Mouse (Mus musculus): ENCODE data around the gene Serinc2. TPM values are rescaled to one million over a fixed set of nuclear protein-coding genes. Genes with fewer than 3 reads are reported as not detected.

Serinc2 gene
- total and polyA plus RNA-seq, 2 experiments from 2014 or later = 11.1 to 12.6 TPM

- Histone ChIP-seq H3K9ac (replicated peaks; ENCODE audit: low read length, poor library complexity, severe bottlenecking) (no peak overlapping the region), H3K36me3 (ENCODE audit: insufficient read depth, low read length) (no peaks in the 10 kb centered on the region), H3K27ac (ENCODE audit: low read depth, low read length) (no peak overlapping the region), H3K4me2 (ENCODE audit: low read depth, low read length, poor library complexity, severe bottlenecking) (no peak overlapping the region), H3K4me1 (ENCODE audit: insufficient read depth, low read length) (no peaks in the 10 kb centered on the region), H3K27me3 (ENCODE audit: insufficient read depth, low read length) (no peaks in the 10 kb centered on the region), H3K4me3 (ENCODE audit: low read depth, low read length) (no peak overlapping the region), H3K9me3 (ENCODE audit: low read length) (no peaks in the 10 kb centered on the region)
- TF ChIP-seq CTCF (IDR thresholded peaks at IDR 0.05) = no peak
- DNase-seq (ENCODE audit: low spot score) (no peak), ATAC-seq (ENCODE audit: low FRiP score) (no peak)
- WGBS = 84% methylated on average over 4 of the region's 4 CpGs
These were observed 41.4 kb downstream of the Serinc2 start for GRCm38 (mm10) chr4:130237607-130238006.

DNA sequence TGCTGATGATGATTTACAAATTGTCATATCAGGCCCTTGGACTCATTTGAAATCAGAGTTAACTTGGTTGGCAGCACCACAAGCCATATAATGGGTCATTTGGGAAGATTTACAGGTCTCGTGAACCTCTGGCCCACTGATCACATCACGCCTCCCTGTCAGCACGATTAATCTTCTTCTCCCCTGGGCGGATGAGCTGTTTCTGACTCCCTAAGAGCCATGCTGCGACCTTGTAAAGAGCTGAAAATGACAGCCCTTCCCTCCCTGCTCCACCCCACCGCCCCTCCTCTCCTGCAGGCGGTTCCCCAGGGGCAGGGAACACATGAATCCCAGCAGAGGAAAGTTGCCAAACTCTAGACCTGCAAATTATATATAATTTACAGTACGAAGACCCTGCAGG lies 42.6 kb downstream of the Serinc2 start:
- DNase-seq (ENCODE audit: low spot score) = no peak
- no peaks in the 10 kb centered on the region for H3K36me3 ChIP-seq (ENCODE audit: insufficient read depth, low read length)
- H3K4me2 ChIP-seq (ENCODE audit: low read depth, low read length, poor library complexity, severe bottlenecking) = no peak overlapping the region
- H3K4me1 ChIP-seq (ENCODE audit: insufficient read depth, low read length) = no peaks in the 10 kb centered on the region
- H3K9ac ChIP-seq (replicated peaks; ENCODE audit: low read length, poor library complexity, severe bottlenecking) = no peak overlapping the region
- no peak for ATAC-seq (ENCODE audit: low FRiP score)
- no peak for TF ChIP-seq CTCF (IDR thresholded peaks at IDR 0.05)
- no peaks in the 10 kb centered on the region for H3K9me3 ChIP-seq (ENCODE audit: low read length)
- no peak overlapping the region for H3K4me3 ChIP-seq (ENCODE audit: low read depth, low read length)
- H3K27ac ChIP-seq (ENCODE audit: low read depth, low read length) = no peak overlapping the region
- no peaks in the 10 kb centered on the region for H3K27me3 ChIP-seq (ENCODE audit: insufficient read depth, low read length)
- 56% methylated on average over 8 of the region's 8 CpGs for WGBS

GRCm38 (mm10) chr4:130224071-130224470 lies 54.9 kb downstream of the Serinc2 start:
- Histone ChIP-seq H3K36me3 (ENCODE audit: insufficient read depth, low read length) (no peaks in the 10 kb centered on the region), H3K27ac (ENCODE audit: low read depth, low read length) (no peak overlapping the region)

DNA sequence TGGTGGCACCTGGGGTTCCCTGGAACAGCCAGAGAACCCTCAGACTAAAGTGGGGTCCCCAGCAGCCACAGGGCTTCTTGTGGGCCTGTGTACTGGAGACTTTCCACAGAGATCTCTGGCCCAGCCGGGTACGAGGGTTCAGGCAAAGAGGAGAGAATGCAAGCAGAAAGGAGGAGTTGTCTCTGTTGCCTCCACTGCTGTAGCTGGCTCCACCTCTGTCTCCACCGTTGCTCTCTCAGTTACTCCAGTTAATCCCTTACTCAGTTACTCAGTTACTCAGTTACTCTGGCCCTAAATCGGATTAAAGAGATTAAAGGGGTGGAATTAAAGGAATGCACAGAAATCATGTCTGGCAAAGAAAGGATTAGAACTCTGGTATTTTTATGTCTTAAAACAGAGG lies 56.8 kb downstream of the Serinc2 start, which contains the start of gene Gm853:
Gene Gm853, minus strand, starts transcription at position 223 of the 400 bp plus-strand sequence.
- 51% methylated on average over 4 of the region's 4 CpGs for WGBS
- DNase-seq (ENCODE audit: low spot score) = no peak
- Histone ChIP-seq H3K4me2 (ENCODE audit: low read depth, low read length, poor library complexity, severe bottlenecking) (no peak within 1 kb of the TSS), H3K4me3 (ENCODE audit: low read depth, low read length) (no peak within 1 kb of the TSS), H3K9me3 (ENCODE audit: low read length) (no peaks in the 10 kb centered on the region), H3K4me1 (ENCODE audit: insufficient read depth, low read length) (no peaks in the 10 kb centered on the region), H3K27ac (ENCODE audit: low read depth, low read length) (no peak within 1 kb of the TSS), H3K9ac (replicated peaks; ENCODE audit: low read length, poor library complexity, severe bottlenecking) (no peak within 1 kb of the TSS), H3K27me3 (ENCODE audit: insufficient read depth, low read length) (no peaks in the 10 kb centered on the region), H3K36me3 (ENCODE audit: insufficient read depth, low read length) (no peaks in the 10 kb centered on the region)
- ATAC-seq (ENCODE audit: low FRiP score) = no peak
- TF ChIP-seq CTCF (IDR thresholded peaks at IDR 0.05) = no peak

More at GRCm38 (mm10) chr4:130224071-130224470, 54.9 kb downstream of the Serinc2 start:
- ATAC-seq (ENCODE audit: low FRiP score) (no peak), DNase-seq (ENCODE audit: low spot score) (no peak)
- Histone ChIP-seq H3K4me1 (ENCODE audit: insufficient read depth, low read length) (no peaks in the 10 kb centered on the region), H3K27me3 (ENCODE audit: insufficient read depth, low read length) (no peaks in the 10 kb centered on the region), H3K9me3 (ENCODE audit: low read length) (no peaks in the 10 kb centered on the region), H3K4me3 (ENCODE audit: low read depth, low read length) (no peak overlapping the region), H3K4me2 (ENCODE audit: low read depth, low read length, poor library complexity, severe bottlenecking) (no peak overlapping the region), H3K9ac (replicated peaks; ENCODE audit: low read length, poor library complexity, severe bottlenecking) (no peak overlapping the region)
- TF ChIP-seq CTCF (IDR thresholded peaks at IDR 0.05) = no peak

DNA sequence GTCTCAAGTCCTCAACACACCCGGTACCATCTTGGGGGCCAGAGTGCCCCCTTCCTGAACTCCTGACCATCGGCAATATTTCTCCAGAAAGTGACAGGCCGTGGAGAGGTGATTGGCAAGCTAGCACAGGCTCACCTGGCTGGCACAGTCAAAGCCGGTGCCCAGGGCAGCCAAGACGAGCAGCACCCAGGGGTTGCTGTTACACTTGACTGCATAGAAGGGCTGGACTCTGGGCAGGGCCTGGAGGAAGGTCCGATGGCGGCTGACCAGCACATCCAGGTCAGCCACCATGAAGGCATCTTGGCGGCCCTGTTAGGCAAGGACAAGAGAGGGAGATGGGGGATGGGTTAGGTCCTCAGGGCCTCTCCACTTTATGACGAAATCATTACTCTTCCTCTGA lies 58.8 kb downstream of the Serinc2 start:
- H3K36me3 ChIP-seq (ENCODE audit: insufficient read depth, low read length) = no peaks in the 10 kb centered on the region
- DNase-seq (ENCODE audit: low spot score) (no peak), ATAC-seq (ENCODE audit: low FRiP score) (no peak)
- H3K4me1 ChIP-seq (ENCODE audit: insufficient read depth, low read length) = no peaks in the 10 kb centered on the region
- H3K27me3 ChIP-seq (ENCODE audit: insufficient read depth, low read length) = no peaks in the 10 kb centered on the region
- no peak overlapping the region for H3K27ac ChIP-seq (ENCODE audit: low read depth, low read length)
- no peak overlapping the region for H3K9ac ChIP-seq (replicated peaks; ENCODE audit: low read length, poor library complexity, severe bottlenecking)
- WGBS = 87% methylated on average over 9 of the region's 9 CpGs
- H3K4me2 ChIP-seq (ENCODE audit: low read depth, low read length, poor library complexity, severe bottlenecking) = no peak overlapping the region
- no peak for TF ChIP-seq CTCF (IDR thresholded peaks at IDR 0.05)
- no peaks in the 10 kb centered on the region for H3K9me3 ChIP-seq (ENCODE audit: low read length)
- H3K4me3 ChIP-seq (ENCODE audit: low read depth, low read length) = no peak overlapping the region

- no peak overlapping the region for H3K4me3 ChIP-seq (ENCODE audit: low read depth, low read length)
- no peak for TF ChIP-seq CTCF (IDR thresholded peaks at IDR 0.05)
- 89% methylated on average over 8 of the region's 8 CpGs for WGBS
- no peaks in the 10 kb centered on the region for H3K36me3 ChIP-seq (ENCODE audit: insufficient read depth, low read length)
- H3K4me2 ChIP-seq (ENCODE audit: low read depth, low read length, poor library complexity, severe bottlenecking) = no peak overlapping the region
- H3K9ac ChIP-seq (replicated peaks; ENCODE audit: low read length, poor library complexity, severe bottlenecking) = no peak overlapping the region
- no peak overlapping the region for H3K27ac ChIP-seq (ENCODE audit: low read depth, low read length)
- DNase-seq (ENCODE audit: low spot score) (no peak), ATAC-seq (ENCODE audit: low FRiP score) (no peak)
- H3K9me3 ChIP-seq (ENCODE audit: low read length) = no peaks in the 10 kb centered on the region
- no peaks in the 10 kb centered on the region for H3K4me1 ChIP-seq (ENCODE audit: insufficient read depth, low read length)
- H3K27me3 ChIP-seq (ENCODE audit: insufficient read depth, low read length) = no peaks in the 10 kb centered on the region
These were observed 63.6 kb downstream of the Serinc2 start for GRCm38 (mm10) chr4:130215392-130215791.

Data from midbrain, postnatal 0 days (tissue).